8 mouse cellular contexts compared by ENCODE assay signal in the genomic region with DNA sequence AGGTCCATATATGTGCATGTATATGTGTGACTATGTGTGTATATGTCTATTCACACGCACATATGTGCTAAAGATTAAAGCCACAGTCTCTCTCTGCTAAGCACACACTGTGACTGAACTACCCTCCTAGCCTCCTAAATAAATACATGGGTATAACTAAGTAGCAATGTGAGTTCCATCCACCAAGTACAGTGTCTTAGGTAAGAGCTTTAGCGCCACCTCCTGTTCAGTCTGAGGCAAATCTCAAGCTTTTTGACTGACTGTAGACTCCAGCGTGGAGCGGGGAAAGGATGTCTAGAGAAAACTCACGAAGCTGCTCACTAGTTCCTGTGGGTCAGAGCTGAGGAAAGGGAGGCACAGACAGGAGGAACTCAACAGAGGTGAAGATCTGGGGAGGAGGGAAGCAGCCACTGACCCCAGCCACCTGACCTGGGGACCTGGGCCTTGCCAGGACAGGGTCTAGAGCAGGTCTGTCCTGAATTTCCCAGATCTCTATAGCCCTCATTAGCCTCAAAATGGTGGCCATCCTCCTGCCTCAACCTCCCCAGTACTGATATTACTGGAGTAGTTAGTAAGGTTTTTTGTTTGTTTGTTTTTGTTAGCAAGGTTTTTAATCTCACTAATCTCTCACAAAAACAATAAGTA. TPM values are rescaled to one million over a fixed set of nuclear protein-coding genes. Genes with fewer than 3 reads are reported as not detected.
DNase-seq lines count a peak whose midpoint lies in the region; ATAC-seq and TF ChIP-seq lines count a peak whose summit lies in the region.

No protein-coding gene starts in this region.

- H3K36me3 ChIP-seq in G1E (replicated peaks): no peaks in the 10 kb centered on the region
- peaks cover 54% of the 10 kb centered on the region for H3K36me3 ChIP-seq in heart, embryonic 12.5 days
- peaks cover 34% of the 10 kb centered on the region for H3K36me3 ChIP-seq in kidney, embryonic 14.5 days (ENCODE audit: control insufficient read depth, insufficient read depth, low read length)
- H3K36me3 ChIP-seq in lung, embryonic 14.5 days (ENCODE audit: insufficient read depth): peaks cover 54% of the 10 kb centered on the region

- H3K27me3 ChIP-seq in G1E (ENCODE audit: insufficient read depth, low read length): peaks cover 2% of the 10 kb centered on the region; the same call in 1 of the 2 replicates
- H3K27me3 ChIP-seq in heart, embryonic 12.5 days (replicated peaks): no peaks in the 10 kb centered on the region
- H3K27me3 ChIP-seq in kidney, embryonic 14.5 days (ENCODE audit: control insufficient read depth, insufficient read depth, low read length): no peaks in the 10 kb centered on the region
- H3K27me3 ChIP-seq in lung, embryonic 14.5 days (ENCODE audit: insufficient read depth, low read length): no peaks in the 10 kb centered on the region

- DNase-seq in CD4-positive, CD25-positive, alpha-beta regulatory T cell, adult 2 months (ENCODE audit: low read depth, low spot score): peak; percentile 88
- peak; percentile 9 for DNase-seq in G1E (ENCODE audit: low spot score)
- DNase-seq in cerebellum, postnatal 14 days: peak; percentile 69 to 75
- peak; percentile 87 for DNase-seq in lung, embryonic 14.5 days
- DNase-seq in retina, embryonic 14.5 days (ENCODE audit: low spot score): peak; percentile 82
- DNase-seq in frontal cortex, postnatal 10 days (ENCODE audit: low spot score in 2 of 2): no peak

- 22% methylated on average over 5 of the region's 5 CpGs for WGBS in heart, embryonic 12.5 days
- WGBS in kidney, embryonic 14.5 days: 30% methylated on average over 5 of the region's 5 CpGs
- 25% methylated on average over 5 of the region's 5 CpGs for WGBS in lung, embryonic 14.5 days

- H3K9ac ChIP-seq in heart, embryonic 12.5 days: no peak overlapping the region
- no peak overlapping the region for H3K9ac ChIP-seq in kidney, embryonic 14.5 days (ENCODE audit: low read depth, low read length)
- H3K9ac ChIP-seq in lung, embryonic 14.5 days: no peak overlapping the region

- no peak for TF ChIP-seq CTCF in G1E (IDR thresholded peaks at IDR 0.05; ENCODE audit: low read depth, low read length)
- peak; percentile 80 for TF ChIP-seq CTCF in lung, embryonic 14.5 days (IDR thresholded peaks at IDR 0.05; ENCODE audit: low read depth)

- no peak overlapping the region for H3K27ac ChIP-seq in heart, embryonic 12.5 days (ENCODE audit: poor library complexity, severe bottlenecking)
- no peak overlapping the region for H3K27ac ChIP-seq in kidney, embryonic 14.5 days (ENCODE audit: low read depth, low read length)
- H3K27ac ChIP-seq in lung, embryonic 14.5 days (ENCODE audit: low read depth): no peak overlapping the region

- no peak for ATAC-seq in G1E (ENCODE audit: extremely low read depth, insufficient number of reproducible peaks, low FRiP score, poor library complexity, severe bottlenecking)
- peak; percentile 64; the same call in 1 of the 2 replicates for ATAC-seq in heart, embryonic 12.5 days (ENCODE audit: insufficient number of reproducible peaks, low FRiP score)
- peak; percentile 81 for ATAC-seq in kidney, embryonic 14.5 days (ENCODE audit: low FRiP score, low TSS enrichment)
- peak; percentile 75 for ATAC-seq in lung, embryonic 14.5 days (ENCODE audit: insufficient read depth)

- no peak overlapping the region for H3K4me3 ChIP-seq in G1E (ENCODE audit: low read depth, low read length)
- H3K4me3 ChIP-seq in heart, embryonic 12.5 days: no peak overlapping the region
- no peak overlapping the region for H3K4me3 ChIP-seq in kidney, embryonic 14.5 days (ENCODE audit: low read length)
- H3K4me3 ChIP-seq in lung, embryonic 14.5 days (ENCODE audit: low read depth, low read length): no peak overlapping the region

- no peaks in the 10 kb centered on the region for H3K9me3 ChIP-seq in G1E (replicated peaks)
- no peaks in the 10 kb centered on the region for H3K9me3 ChIP-seq in heart, embryonic 12.5 days (replicated peaks)
- H3K9me3 ChIP-seq in kidney, embryonic 14.5 days (ENCODE audit: control insufficient read depth, low read length): no peaks in the 10 kb centered on the region
- H3K9me3 ChIP-seq in lung, embryonic 14.5 days (ENCODE audit: low read depth, low read length): no peaks in the 10 kb centered on the region

- H3K4me2 ChIP-seq in heart, embryonic 12.5 days: no peak overlapping the region
- no peak overlapping the region for H3K4me2 ChIP-seq in kidney, embryonic 14.5 days (replicated peaks; ENCODE audit: low read depth, low read length)
- H3K4me2 ChIP-seq in lung, embryonic 14.5 days: no peak overlapping the region

- no peaks in the 10 kb centered on the region for H3K4me1 ChIP-seq in G1E (ENCODE audit: insufficient read depth, low read depth, low read length)
- peaks cover 6% of the 10 kb centered on the region; the same call in 1 of the 2 replicates for H3K4me1 ChIP-seq in heart, embryonic 12.5 days (replicated peaks)
- H3K4me1 ChIP-seq in kidney, embryonic 14.5 days (ENCODE audit: control insufficient read depth, insufficient read depth, low read length): no peaks in the 10 kb centered on the region
- no peaks in the 10 kb centered on the region for H3K4me1 ChIP-seq in lung, embryonic 14.5 days (ENCODE audit: insufficient read depth)

RNA-seq across cellular contexts. Expression of a gene that starts 17.0 kb away (rescaled TPM):
- total RNA-seq in G1E (2014; fragmentation: Nextera tagmentation) (not detected in 2 replicates), G1E (2017) (0.05 and 0.06 TPM in 2 replicates)
- not detected in 2 replicates for polyA plus RNA-seq in G1E (2012)
- 13.3 and 13.8 TPM in 2 replicates for polyA plus RNA-seq in heart, embryonic 12.5 days (2016; fragmentation: Nextera tagmentation; extraction: Ambion mirVana)
- polyA plus RNA-seq in kidney, embryonic 14.5 days (2014; fragmentation: Nextera tagmentation; extraction: Ambion mirVana): 8.4 and 8.7 TPM in 2 replicates
- 8.5 and 9.4 TPM in 2 replicates for polyA plus RNA-seq in lung, embryonic 14.5 days (2014; fragmentation: Nextera tagmentation; extraction: Ambion mirVana)

RNA-seq across cellular contexts. Expression of a gene that starts 22.5 kb away (rescaled TPM):
- total RNA-seq in G1E (2014; fragmentation: Nextera tagmentation): not detected in 2 replicates
- total RNA-seq in G1E (2017): 0.22 and 0.23 TPM in 2 replicates
- polyA plus RNA-seq in G1E (2012): 0.01 and 0.02 TPM in 2 replicates
- polyA plus RNA-seq in heart, embryonic 12.5 days (2016; fragmentation: Nextera tagmentation; extraction: Ambion mirVana): 0.15 and 0.24 TPM in 2 replicates
- polyA plus RNA-seq in kidney, embryonic 14.5 days (2014; fragmentation: Nextera tagmentation; extraction: Ambion mirVana): 0.39 and 0.74 TPM in 2 replicates
- 1.4 and 1.6 TPM in 2 replicates for polyA plus RNA-seq in lung, embryonic 14.5 days (2014; fragmentation: Nextera tagmentation; extraction: Ambion mirVana)

Comparison
In these comparisons a context has a peak if more than half of its experiments do, and no peak if none do; other contexts are left out.
1. DNase-seq: peak in CD4-positive, CD25-positive, alpha-beta regulatory T cell, adult 2 months (single experiment), G1E (single experiment), cerebellum, postnatal 14 days (2 of 2), lung, embryonic 14.5 days (single experiment) and retina, embryonic 14.5 days (single experiment); none in frontal cortex, postnatal 10 days (0 of 2).